Mouse (Mus musculus): ENCODE measurements around the gene Snapc4. TPM values are rescaled to one million over a fixed set of nuclear protein-coding genes. Genes with fewer than 3 reads are reported as not detected.

The Snapc4 gene
- polyA plus RNA-seq, 1 experiment from 2014 or later, result 36.9 TPM

DNA sequence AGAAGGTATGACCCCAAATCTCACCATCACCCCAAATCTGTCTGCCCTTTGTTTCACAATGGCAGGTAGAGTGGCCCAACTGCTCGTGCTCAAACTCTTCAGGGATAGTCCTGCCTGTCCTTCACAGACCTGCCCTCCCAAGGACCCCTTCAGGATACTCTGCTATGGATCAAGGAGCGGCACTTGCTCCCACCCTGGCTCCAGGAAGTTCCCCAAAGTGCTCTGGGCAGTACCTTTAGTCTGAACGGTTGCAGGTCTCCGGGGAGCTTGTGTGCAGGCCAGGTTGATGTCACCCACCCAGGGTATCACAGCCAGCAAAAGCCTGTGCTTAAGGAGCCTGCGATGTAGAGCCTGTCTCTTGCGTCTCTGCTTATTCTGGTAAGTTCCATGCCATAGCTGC is 12.5 kb downstream of the Snapc4 start:
- Histone ChIP-seq H3K4me1 (no peaks in the 10 kb centered on the region), H3K27me3 (no peaks in the 10 kb centered on the region), H3K9me3 (no peaks in the 10 kb centered on the region), H3K9ac (replicated peaks) (no peak overlapping the region), H3K4me2 (replicated peaks) (no peak overlapping the region), H3K27ac (replicated peaks) (no peak overlapping the region), H3K36me3 (peaks cover 99% of the 10 kb centered on the region), H3K4me3 (no peak overlapping the region)
- no peak for ATAC-seq (ENCODE audit: low FRiP score, low read depth)
- 94% methylated on average over 6 of the region's 6 CpGs for WGBS

DNA sequence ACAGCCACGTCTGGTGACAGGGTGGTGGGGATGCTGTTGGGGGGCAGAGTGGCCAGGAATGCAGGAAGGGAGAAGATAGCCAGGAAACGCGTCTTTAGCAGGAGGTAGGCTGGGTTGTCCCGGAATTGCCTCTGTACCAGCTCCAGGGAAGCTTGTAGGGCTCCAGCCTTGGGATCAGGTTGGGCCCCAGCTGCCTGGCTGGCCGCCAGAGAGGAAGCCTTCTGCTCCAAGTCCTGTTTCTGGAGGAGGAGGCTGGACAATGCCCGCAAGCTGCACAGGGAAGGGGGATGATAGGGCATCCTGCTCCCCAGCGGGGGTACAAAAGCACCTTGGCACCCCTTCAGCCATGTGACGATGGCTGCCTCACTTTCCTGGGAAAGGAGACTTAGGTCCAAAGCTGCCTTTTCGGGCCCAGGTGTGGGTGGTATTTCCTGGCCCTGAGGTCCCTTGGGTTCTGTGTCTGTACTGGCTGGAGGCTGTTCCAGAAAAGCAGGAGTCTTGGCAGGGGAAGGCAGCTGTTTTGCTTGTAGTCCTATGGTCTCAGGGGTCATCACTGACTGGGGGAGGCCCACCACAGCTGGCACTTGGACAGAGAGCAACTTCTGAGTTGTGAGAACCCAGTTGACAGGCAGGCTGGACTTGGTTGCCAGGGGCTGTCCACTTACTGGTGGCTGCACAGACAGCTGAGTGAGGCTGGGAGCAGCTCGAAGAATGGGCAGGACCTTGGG is 15.6 kb downstream of the Snapc4 start:
- Histone ChIP-seq H3K27me3 (no peaks in the 10 kb centered on the region), H3K27ac (replicated peaks) (no peak overlapping the region), H3K36me3 (peaks cover 72% of the 10 kb centered on the region), H3K9ac (replicated peaks) (no peak overlapping the region), H3K4me1 (no peaks in the 10 kb centered on the region), H3K4me2 (replicated peaks) (no peak overlapping the region), H3K4me3 (no peak overlapping the region), H3K9me3 (no peaks in the 10 kb centered on the region)
- ATAC-seq (ENCODE audit: low FRiP score, low read depth), result no peak
- 91% methylated on average over 10 of the region's 10 CpGs for WGBS

DNA sequence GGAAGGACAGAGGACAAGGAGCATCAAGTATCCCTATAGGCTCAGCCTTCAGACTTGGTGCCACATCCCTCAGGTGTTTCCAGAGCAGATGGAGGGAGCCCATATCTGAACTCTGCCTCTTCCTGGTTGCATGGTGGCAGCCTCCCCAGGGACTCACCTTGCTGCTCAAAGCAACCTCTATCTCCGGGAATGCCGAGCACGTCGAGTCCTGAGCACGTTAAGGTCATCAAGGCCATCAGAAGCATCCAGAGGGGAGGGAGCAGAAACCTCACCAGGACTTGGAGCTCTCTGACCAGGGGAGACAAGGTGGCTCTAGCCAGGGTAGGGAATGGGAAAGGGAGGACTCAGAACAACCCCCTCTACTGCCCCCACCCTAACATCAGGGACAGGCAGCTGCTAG is 17.0 kb downstream of the Snapc4 start:
- 89% methylated on average over 5 of the region's 5 CpGs for WGBS
- H3K36me3 ChIP-seq, result peaks cover 58% of the 10 kb centered on the region

DNA sequence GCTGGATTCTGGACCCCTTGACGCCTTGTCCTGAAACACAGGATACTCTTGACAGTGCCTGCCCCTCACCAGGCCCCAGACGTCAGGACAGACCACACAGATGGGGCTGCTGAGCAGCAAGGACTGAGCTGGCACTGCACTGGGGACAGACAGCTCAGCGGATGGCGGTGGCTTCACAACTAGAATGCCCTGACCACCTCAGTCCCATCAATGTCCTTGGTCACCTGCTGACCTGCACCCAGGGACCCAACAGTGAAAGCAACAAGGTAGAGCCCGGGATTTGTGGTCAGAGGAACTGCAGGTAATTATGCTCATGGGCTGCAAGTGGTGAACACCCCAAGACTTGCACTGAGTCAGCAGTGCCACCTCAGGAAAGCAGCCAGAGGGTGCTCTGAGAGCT is 17.5 kb downstream of the Snapc4 start:
- Histone ChIP-seq H3K4me1 (no peaks in the 10 kb centered on the region), H3K9me3 (no peaks in the 10 kb centered on the region), H3K9ac (replicated peaks) (no peak overlapping the region), H3K36me3 (peaks cover 53% of the 10 kb centered on the region), H3K4me2 (replicated peaks) (no peak overlapping the region), H3K4me3 (no peak overlapping the region), H3K27me3 (no peaks in the 10 kb centered on the region), H3K27ac (replicated peaks) (no peak overlapping the region)
- 85% methylated on average over 5 of the region's 5 CpGs for WGBS
- ATAC-seq (ENCODE audit: low FRiP score, low read depth), result no peak

More for the DNA sequence above, 17.0 kb downstream of the Snapc4 start:
- Histone ChIP-seq H3K9me3 (no peaks in the 10 kb centered on the region), H3K27ac (replicated peaks) (no peak overlapping the region), H3K4me2 (replicated peaks) (no peak overlapping the region), H3K4me1 (no peaks in the 10 kb centered on the region), H3K27me3 (no peaks in the 10 kb centered on the region), H3K4me3 (no peak overlapping the region), H3K9ac (replicated peaks) (no peak overlapping the region)
- ATAC-seq (ENCODE audit: low FRiP score, low read depth), result no peak

DNA sequence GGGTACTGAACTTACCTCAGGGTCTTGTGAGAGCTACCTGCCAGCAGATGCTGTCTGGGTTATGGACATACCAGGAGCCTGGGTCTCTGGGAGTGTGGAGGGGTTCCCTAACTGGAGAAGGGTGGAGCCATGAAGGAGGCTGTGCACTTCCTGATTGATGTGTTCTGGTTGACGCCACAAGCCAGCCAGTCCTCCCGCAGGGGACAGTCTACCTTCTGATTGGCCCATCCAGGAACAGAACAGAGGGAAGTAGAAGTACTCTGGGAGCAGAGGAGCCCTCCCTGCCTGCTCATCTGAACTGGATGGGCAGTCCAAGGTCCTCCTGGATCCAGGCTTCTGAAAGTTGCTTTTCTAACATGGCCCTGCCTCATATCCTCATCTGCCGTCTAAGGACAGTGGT is 19.7 kb downstream of the Snapc4 start, which contains the start of gene Card9:
Card9 (minus strand) TSS at position 147 of the 400 bp plus-strand sequence.
- no peaks in the 10 kb centered on the region for H3K4me1 ChIP-seq
- ATAC-seq (ENCODE audit: low FRiP score, low read depth), result no peak
- no peak within 1 kb of the TSS for H3K27ac ChIP-seq (replicated peaks)
- H3K4me3 ChIP-seq, result no peak within 1 kb of the TSS
- peaks cover 31% of the 10 kb centered on the region for H3K36me3 ChIP-seq
- H3K4me2 ChIP-seq (replicated peaks), result no peak within 1 kb of the TSS
- WGBS, result 67% methylated on average over 3 of the region's 3 CpGs
- no peaks in the 10 kb centered on the region for H3K9me3 ChIP-seq
- H3K9ac ChIP-seq (replicated peaks), result no peak within 1 kb of the TSS
- no peaks in the 10 kb centered on the region for H3K27me3 ChIP-seq

DNA sequence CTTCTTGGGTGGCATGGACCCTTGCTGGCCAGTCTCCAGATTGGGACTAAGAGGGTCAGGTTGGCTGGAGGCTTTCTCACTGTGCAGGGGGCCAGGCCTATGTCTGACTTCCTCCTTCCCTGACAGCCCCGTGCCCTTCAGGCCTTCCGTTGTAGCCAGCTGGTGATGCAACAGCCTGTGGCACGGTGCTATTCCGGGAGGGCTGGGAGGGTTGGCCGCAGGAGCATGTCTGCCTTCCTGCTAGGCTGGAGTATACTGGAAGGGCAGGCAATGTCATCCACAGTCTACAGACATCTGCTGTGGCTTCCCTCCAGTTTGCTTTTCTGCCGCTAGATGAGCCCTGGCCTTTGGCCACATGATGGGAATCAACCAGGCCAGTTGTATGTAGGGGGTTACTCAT is 20.5 kb downstream of the Snapc4 start:
- Histone ChIP-seq H3K36me3 (peaks cover 23% of the 10 kb centered on the region), H3K4me3 (no peak overlapping the region), H3K27ac (replicated peaks) (no peak overlapping the region), H3K4me2 (replicated peaks) (no peak overlapping the region), H3K27me3 (no peaks in the 10 kb centered on the region), H3K9me3 (no peaks in the 10 kb centered on the region), H3K4me1 (no peaks in the 10 kb centered on the region), H3K9ac (replicated peaks) (no peak overlapping the region)
- ATAC-seq (ENCODE audit: low FRiP score, low read depth), result no peak
- 93% methylated on average over 6 of the region's 6 CpGs for WGBS

DNA sequence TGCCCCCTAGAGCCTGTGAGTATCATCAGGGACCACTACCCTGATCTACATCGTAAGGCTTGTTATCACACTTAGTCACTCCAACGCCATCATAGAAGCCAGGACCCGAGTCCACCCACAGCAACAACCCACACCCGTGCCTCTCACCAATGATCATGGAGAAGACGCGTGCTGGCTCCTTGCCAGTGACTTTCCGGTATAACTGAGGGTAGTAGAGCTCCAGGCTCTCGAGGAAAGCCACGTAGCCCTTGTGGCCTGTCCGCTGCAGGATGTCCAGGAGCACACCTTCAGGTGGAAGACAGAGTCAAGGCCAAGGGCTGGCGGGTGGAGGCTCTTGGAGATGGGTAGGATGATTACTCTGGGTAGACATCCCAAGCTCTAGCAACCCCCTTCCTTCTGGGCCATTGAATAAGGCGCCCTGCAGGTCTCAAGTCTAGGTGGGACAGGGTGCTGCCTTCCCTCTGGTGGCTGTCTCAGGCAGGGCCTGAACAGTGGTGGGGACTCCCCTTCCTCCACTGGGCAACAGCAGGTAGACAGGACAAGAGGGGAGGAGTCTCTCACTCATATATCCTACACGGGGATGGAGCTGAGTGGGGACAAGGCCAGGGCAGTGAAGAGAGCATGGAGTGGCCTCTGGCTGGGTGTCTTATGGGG is 21.7 kb downstream of the Snapc4 start:
- no peak overlapping the region for H3K4me3 ChIP-seq
- 88% methylated on average over 13 of the region's 13 CpGs for WGBS
- no peaks in the 10 kb centered on the region for H3K27me3 ChIP-seq
- ATAC-seq (ENCODE audit: low FRiP score, low read depth), result no peak
- no peaks in the 10 kb centered on the region for H3K9me3 ChIP-seq
- H3K4me2 ChIP-seq (replicated peaks), result no peak overlapping the region
- no peaks in the 10 kb centered on the region for H3K4me1 ChIP-seq
- no peak overlapping the region for H3K27ac ChIP-seq (replicated peaks)
- H3K36me3 ChIP-seq, result peaks cover 11% of the 10 kb centered on the region
- no peak overlapping the region for H3K9ac ChIP-seq (replicated peaks)

DNA sequence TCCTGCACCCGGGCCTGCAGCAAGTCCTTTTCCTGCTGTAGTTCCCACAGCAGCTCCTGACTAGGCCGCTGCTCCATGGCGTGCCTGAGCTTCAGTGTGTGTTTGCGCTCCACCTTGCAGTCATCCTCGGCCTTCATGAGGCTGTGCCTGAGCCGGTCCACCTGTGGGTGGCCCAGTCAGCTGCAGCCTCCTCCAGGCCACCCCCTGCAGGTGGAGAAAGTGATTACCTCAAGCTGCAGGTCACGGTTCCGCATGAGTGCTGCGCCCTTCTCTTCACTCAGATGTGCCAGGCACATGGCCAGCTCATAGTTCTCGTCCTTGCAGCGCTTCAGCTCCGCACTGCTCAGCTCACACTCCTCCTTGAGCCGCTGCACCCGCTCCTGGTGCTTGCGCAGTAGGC is 23.0 kb downstream of the Snapc4 start:
- WGBS, result 50% methylated on average over 15 of the region's 15 CpGs
- Histone ChIP-seq H3K4me2 (replicated peaks) (no peak overlapping the region), H3K9me3 (no peaks in the 10 kb centered on the region), H3K36me3 (no peaks in the 10 kb centered on the region), H3K27me3 (no peaks in the 10 kb centered on the region), H3K27ac (replicated peaks) (no peak overlapping the region), H3K4me3 (no peak overlapping the region), H3K9ac (replicated peaks) (no peak overlapping the region), H3K4me1 (peaks cover 12% of the 10 kb centered on the region)
- ATAC-seq (ENCODE audit: low FRiP score, low read depth), result no peak

DNA sequence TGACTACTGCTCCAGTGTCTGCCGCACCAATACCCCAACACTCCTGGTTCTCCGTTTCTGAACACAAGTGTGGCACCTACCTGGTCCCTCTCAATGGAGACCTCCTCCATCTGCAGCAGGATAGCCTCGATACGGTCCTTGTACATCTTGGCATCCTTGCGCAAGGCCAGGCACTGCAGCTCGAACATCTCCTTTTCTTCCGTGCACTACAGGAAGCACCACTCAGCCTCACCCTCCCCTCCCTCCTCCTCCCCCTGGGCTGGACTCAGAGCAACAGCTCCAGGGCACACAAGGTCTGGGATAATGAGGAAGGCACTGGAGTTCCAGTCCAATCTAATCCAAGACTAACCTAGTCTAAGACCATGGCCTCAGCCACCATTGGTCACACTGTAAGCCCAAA is 23.8 kb downstream of the Snapc4 start:
- Histone ChIP-seq H3K4me2 (replicated peaks) (no peak overlapping the region), H3K36me3 (no peaks in the 10 kb centered on the region), H3K9me3 (no peaks in the 10 kb centered on the region), H3K27me3 (no peaks in the 10 kb centered on the region), H3K4me3 (no peak overlapping the region), H3K27ac (replicated peaks) (no peak overlapping the region), H3K9ac (replicated peaks) (no peak overlapping the region), H3K4me1 (peaks cover 15% of the 10 kb centered on the region)
- WGBS, result 83% methylated on average over 7 of the region's 7 CpGs
- ATAC-seq (ENCODE audit: low FRiP score, low read depth), result no peak

DNA sequence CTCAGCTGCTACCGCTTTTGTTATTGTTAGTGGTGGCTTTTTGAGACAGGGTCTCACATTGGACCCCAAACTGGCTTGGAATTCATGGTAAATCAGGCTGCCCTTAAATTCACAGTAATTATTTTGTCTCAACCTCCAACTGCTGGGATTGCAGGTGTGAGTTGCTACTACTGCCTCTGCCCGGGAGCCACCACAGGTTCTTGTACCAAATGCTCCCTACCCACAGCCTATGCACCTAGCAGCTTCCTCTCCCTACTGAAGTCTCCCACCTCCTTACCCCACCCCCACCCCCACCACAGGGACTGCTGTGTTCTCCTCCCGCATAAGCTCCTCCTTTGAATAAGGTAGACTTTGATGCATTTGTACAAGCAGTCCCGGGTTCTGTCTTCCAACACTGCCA is 24.2 kb downstream of the Snapc4 start:
- Histone ChIP-seq H3K36me3 (no peaks in the 10 kb centered on the region), H3K27me3 (no peaks in the 10 kb centered on the region), H3K9ac (replicated peaks) (no peak overlapping the region), H3K4me2 (replicated peaks) (no peak overlapping the region), H3K4me1 (peaks cover 16% of the 10 kb centered on the region), H3K27ac (replicated peaks) (no peak overlapping the region), H3K9me3 (no peaks in the 10 kb centered on the region), H3K4me3 (no peak overlapping the region)
- no peak for ATAC-seq (ENCODE audit: low FRiP score, low read depth)
- WGBS, result 81% methylated on average over 4 of the region's 4 CpGs

DNA sequence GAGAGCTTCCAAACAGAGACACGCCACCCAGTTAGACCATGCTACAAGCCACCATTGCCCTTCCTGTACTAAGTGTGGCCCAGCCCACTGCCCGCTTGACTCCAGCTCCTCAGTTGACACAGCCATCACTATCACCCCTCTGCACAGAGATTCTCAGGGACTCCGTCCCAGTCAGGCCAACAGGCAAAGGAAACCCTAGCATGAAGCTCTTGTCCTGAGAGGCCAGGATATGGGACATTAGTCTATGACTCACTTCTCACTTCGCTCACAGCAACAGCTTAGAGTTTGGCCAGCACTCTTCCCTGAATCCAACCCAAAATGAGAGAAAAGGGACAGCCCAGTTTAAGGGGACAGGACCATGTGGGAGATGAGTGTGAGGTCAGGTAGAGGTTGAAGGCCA is 26.1 kb downstream of the Snapc4 start:
- Histone ChIP-seq H3K27ac (replicated peaks) (no peak overlapping the region), H3K9ac (replicated peaks) (no peak overlapping the region), H3K27me3 (no peaks in the 10 kb centered on the region), H3K4me3 (no peak overlapping the region), H3K4me1 (peaks cover 28% of the 10 kb centered on the region), H3K9me3 (no peaks in the 10 kb centered on the region), H3K36me3 (peaks cover 10% of the 10 kb centered on the region), H3K4me2 (replicated peaks) (no peak overlapping the region)
- 92% methylated on average over 4 of the region's 4 CpGs for WGBS
- ATAC-seq (ENCODE audit: low FRiP score, low read depth), result no peak

DNA sequence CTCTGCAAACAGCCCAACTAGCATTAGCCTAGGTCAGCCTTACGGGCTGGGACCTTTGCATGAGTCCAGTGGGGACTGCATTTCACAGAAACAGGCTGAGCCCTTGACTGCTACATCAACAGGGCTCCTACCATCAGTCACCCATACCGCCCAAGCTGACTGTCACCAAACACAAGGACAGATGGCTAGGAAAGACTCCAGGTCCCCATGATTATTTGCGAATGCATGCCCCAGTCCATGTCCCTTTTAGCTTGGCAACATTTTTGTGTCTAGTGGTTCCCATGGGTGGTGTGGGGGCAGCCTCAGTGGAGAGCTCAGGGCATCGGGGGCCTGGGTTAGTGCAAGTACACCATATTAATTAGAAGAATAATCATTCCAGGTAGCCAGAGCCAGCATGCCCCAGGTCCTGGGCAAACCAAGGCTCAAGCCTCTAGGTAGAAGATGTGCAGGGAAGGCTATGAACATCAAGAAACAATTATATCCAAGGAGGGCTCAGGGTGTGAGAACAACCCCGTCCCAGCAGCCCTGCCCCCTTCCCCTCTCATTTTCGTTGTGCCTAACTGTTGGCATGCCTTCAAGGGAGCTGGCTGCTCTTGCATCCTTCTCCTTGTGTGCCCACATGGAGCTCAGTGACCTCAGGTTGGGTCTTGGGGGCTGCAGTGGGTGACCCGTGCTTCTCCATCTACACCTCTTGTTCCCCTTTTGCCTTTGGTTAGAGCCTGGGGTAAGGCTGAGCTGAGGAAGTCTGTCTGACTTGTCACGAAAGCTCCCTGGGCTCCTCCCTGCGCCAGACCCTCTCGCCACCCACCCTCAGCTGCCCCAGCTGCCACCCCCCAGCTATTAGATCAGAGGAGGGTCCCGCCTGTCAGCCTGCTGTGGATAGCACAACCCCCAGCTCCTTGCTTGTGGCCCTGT is 27.1 kb downstream of the Snapc4 start:
- Histone ChIP-seq H3K9me3 (no peaks in the 10 kb centered on the region), H3K9ac (replicated peaks) (peak overlapping the region; percentile 95), H3K27ac (replicated peaks) (no peak overlapping the region), H3K4me2 (replicated peaks) (peak overlapping the region; percentile 91), H3K27me3 (no peaks in the 10 kb centered on the region), H3K4me1 (peaks cover 28% of the 10 kb centered on the region), H3K36me3 (peaks cover 20% of the 10 kb centered on the region), H3K4me3 (peak overlapping the region; percentile 84)
- WGBS, result 88% methylated on average over 11 of the region's 11 CpGs
- ATAC-seq (ENCODE audit: low FRiP score, low read depth), result no peak

Data from midbrain, embryonic 12.5 days (tissue).